Mouse (Mus musculus): Measurements from ENCODE around the gene Ccr10.

DNA sequence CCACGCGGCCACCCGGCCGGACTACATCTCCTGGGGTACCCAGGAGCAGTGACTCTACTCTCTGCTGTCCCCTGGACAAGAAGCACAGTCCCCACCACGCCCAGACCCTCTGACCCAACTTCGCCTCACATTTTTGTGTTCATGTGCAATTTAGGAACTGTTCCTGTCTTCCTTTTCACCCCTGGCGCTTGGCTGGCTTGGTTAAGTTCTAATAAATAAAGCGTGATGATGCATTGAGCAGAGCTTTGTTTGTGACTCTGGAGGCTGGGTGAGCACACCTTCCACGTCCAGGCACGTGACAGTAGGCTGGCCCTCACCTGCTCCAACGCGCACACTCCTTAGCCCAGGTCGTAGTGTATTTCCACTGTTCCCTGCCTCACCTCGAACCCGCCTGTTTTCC is 13.7 kb downstream of the Ccr10 start:
- TF ChIP-seq CTCF (IDR thresholded peaks at IDR 0.05; ENCODE audit: low read depth) (no peak), EP300 (IDR thresholded peaks at IDR 0.05; ENCODE audit: low read depth) (no peak)

Measured in liver, postnatal 0 days (tissue).